Comparison of ENCODE assay signal across 20 mouse cellular contexts in genomic region chr7:46883304-46883703, GRCm38 (mm10). TPM values are rescaled to one million over a fixed set of nuclear protein-coding genes. Genes with fewer than 3 reads are reported as not detected.
"Had no signal": no experiment of that assay in that cellular context is flagged by ENCODE, and none has a peak within 500 bp of the region (broad histone marks: within the 10 kb centered on the region; RNA-seq: fewer than 3 reads in every experiment).

No protein-coding gene starts in this region.

- H3K27me3 ChIP-seq: limb, embryonic 13.5 days; midbrain, embryonic 12.5 days had no signal

- DNase-seq: kidney, adult 11 months; kidney, adult 9 months; kidney, postnatal 36 days; layer of hippocampus, adult 9-11 months; layer of hippocampus, postnatal 36 days; lung, adult 18-20 months; right cerebral cortex, postnatal 25 days; thymus, adult 2 months; thymus, postnatal 25 days had no signal

- H3K27ac ChIP-seq: kidney, postnatal 0 days; limb, embryonic 13.5 days; midbrain, embryonic 12.5 days had no signal

- H3K4me3 ChIP-seq: limb, embryonic 13.5 days; midbrain, embryonic 12.5 days had no signal

- H3K9ac ChIP-seq: limb, embryonic 13.5 days; midbrain, embryonic 12.5 days had no signal

- H3K9me3 ChIP-seq: limb, embryonic 13.5 days; midbrain, embryonic 12.5 days had no signal

- H3K4me2 ChIP-seq: limb, embryonic 13.5 days; midbrain, embryonic 12.5 days had no signal

- H3K4me1 ChIP-seq: limb, embryonic 13.5 days; midbrain, embryonic 12.5 days had no signal

RNA-seq across cellular contexts. Expression of gene Ldhc, which starts 22.3 kb away (rescaled TPM):
- total RNA-seq: layer of hippocampus, adult 18-20 months; layer of hippocampus, postnatal 36 days; left cerebral cortex, adult 8-10 months; left cerebral cortex, postnatal 36 days; midbrain, postnatal 0 days had no signal
- polyA plus RNA-seq: intestine, embryonic 14.5 days; kidney, postnatal 0 days; limb, embryonic 13.5 days; small intestine, adult 2 months; stomach, embryonic 14.5 days; urinary bladder, adult 2 months had no signal
